Mouse (Mus musculus): ENCODE measurements around the gene Tm7sf3. TPM values are rescaled to one million over a fixed set of nuclear protein-coding genes. Genes with fewer than 3 reads are reported as not detected.

The Tm7sf3 gene
- total and polyA plus RNA-seq, 3 experiments, result 18.3 to 27.1 TPM; not detected in 1

DNA sequence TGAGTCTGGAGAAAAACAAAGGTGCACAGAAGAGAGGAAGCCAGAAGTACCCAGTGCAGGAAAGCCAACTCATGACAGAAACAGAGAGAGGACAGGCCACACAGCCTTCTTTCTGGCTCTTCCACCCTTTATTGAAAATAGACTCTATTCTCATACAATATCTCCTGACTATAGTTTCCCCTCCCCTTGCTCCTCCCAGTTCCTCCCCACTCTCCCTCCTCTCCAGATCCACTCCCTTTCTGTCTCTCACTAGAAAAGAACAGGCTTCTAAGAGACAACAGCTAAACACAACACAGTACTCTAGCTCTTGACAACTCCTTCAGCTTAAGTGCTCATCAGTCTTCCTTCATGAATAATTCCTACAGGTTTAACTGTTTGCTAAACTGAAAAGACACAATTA lies 26.0 kb upstream of the Tm7sf3 start:
- peak overlapping the region; percentile 42; the same call in 1 of the 2 replicates for H3K9ac ChIP-seq (ENCODE audit: control insufficient read depth, low read depth, low read length, poor library complexity, severe bottlenecking)
- no peaks in the 10 kb centered on the region for H3K9me3 ChIP-seq (replicated peaks; ENCODE audit: insufficient read depth, low read length)
- H3K4me3 ChIP-seq (ENCODE audit: control insufficient read depth in 1 of 2, insufficient read depth in 1 of 2, low read depth in 2 of 2, low read length in 2 of 2), result 0 out of 4 replicates have a peak overlapping the region, but pooled peaks of 1 of the 2 experiments have one; percentile 34
- H3K36me3 ChIP-seq (ENCODE audit: control insufficient read depth in 1 of 2, insufficient read depth in 2 of 2, low read length in 2 of 2), result peaks cover 0 to 14% of the 10 kb centered on the region in 2 experiments; a peak in 2 of 4 replicates
- no peaks in the 10 kb centered on the region for H3K79me2 ChIP-seq (ENCODE audit: control insufficient read depth, insufficient read depth, low read length, poor library complexity)
- peaks cover 12 to 13% of the 10 kb centered on the region in 2 experiments for H3K4me1 ChIP-seq (ENCODE audit: control insufficient read depth in 1 of 2, insufficient read depth in 2 of 2, low read length in 2 of 2)
- no peaks in the 10 kb centered on the region for H3K27me3 ChIP-seq (ENCODE audit: control insufficient read depth in 1 of 2, insufficient read depth in 2 of 2, low read length in 2 of 2)
- H3K27ac ChIP-seq (ENCODE audit: control insufficient read depth, low read depth, low read length), result no peak overlapping the region
- peak; percentile 66 for DNase-seq (ENCODE audit: low read depth, low spot score)
- TF ChIP-seq USF2 (IDR thresholded peaks at IDR 0.05; ENCODE audit: borderline replicate concordance in 1 of 2, insufficient read depth in 1 of 2, low read depth in 1 of 2, low read length in 2 of 2), result no peak
- TF ChIP-seq POLR2A (IDR thresholded peaks at IDR 0.05; ENCODE audit: control insufficient read depth in 1 of 2, insufficient read depth in 1 of 2, low read depth in 1 of 2, low read length in 2 of 2, poor library complexity in 1 of 2), result peak in 1 of 2 experiments; percentile 42; a peak in 1 of 4 replicates
- 0 out of 2 replicates have a peak, but pooled peaks have one; percentile 23 for TF ChIP-seq TBP (IDR thresholded peaks at IDR 0.05; ENCODE audit: low read depth, low read length)
- TF ChIP-seq MAFK (IDR thresholded peaks at IDR 0.05; ENCODE audit: borderline replicate concordance, low read depth, low read length), result no peak
- peak in 1 of 2 experiments; percentile 9; a peak in 1 of 4 replicates for TF ChIP-seq EP300 (IDR thresholded peaks at IDR 0.05; ENCODE audit: low read depth in 1 of 2, low read length in 2 of 2)

DNA sequence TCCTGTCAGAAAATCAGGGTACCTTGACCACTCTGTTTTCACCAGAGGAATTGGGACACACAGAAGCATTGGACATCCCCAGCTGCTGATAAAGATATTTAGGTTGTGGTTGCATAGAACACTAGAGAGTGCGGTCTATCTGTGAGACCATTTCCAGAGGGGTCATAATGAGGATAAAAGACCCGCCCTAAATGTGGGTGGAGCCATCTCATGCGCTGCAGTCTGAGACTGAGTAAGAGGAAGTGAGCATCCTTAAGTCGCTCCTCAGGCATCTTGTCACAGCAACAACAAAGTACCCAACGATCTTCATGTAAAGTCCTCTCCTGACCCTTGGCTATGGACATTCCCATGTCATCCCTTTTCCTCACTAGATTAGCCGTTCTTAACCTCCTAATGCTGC lies 24.2 kb upstream of the Tm7sf3 start:
- Histone ChIP-seq H3K9me3 (replicated peaks; ENCODE audit: insufficient read depth, low read length) (no peaks in the 10 kb centered on the region), H3K4me1 (ENCODE audit: control insufficient read depth in 1 of 2, insufficient read depth in 2 of 2, low read length in 2 of 2) (peaks cover 9 to 13% of the 10 kb centered on the region in 2 experiments), H3K27ac (ENCODE audit: control insufficient read depth, low read depth, low read length) (no peak overlapping the region), H3K4me3 (ENCODE audit: control insufficient read depth in 1 of 2, insufficient read depth in 1 of 2, low read depth in 2 of 2, low read length in 2 of 2) (no peak overlapping the region), H3K36me3 (ENCODE audit: control insufficient read depth in 1 of 2, insufficient read depth in 2 of 2, low read length in 2 of 2) (peaks cover 0 to 14% of the 10 kb centered on the region in 2 experiments; a peak in 2 of 4 replicates), H3K79me2 (ENCODE audit: control insufficient read depth, insufficient read depth, low read length, poor library complexity) (no peaks in the 10 kb centered on the region), H3K27me3 (ENCODE audit: control insufficient read depth in 1 of 2, insufficient read depth in 2 of 2, low read length in 2 of 2) (no peaks in the 10 kb centered on the region), H3K9ac (ENCODE audit: control insufficient read depth, low read depth, low read length, poor library complexity, severe bottlenecking) (no peak overlapping the region)
- DNase-seq (ENCODE audit: low read depth, low spot score), result no peak
- TF ChIP-seq ZNF384 (IDR thresholded peaks at IDR 0.05; ENCODE audit: low read depth, low read length) (no peak), ZKSCAN1 (IDR thresholded peaks at IDR 0.05; ENCODE audit: low read depth, low read length) (no peak), GABPA (IDR thresholded peaks at IDR 0.05; ENCODE audit: low read depth, low read length) (no peak), RCOR1 (IDR thresholded peaks at IDR 0.05; ENCODE audit: low read depth, low read length) (no peak), MXI1 (IDR thresholded peaks at IDR 0.05; ENCODE audit: low read depth, low read length) (no peak), UBTF (IDR thresholded peaks at IDR 0.05; ENCODE audit: borderline replicate concordance, insufficient read depth, low read depth, low read length) (no peak), USF2 (IDR thresholded peaks at IDR 0.05; ENCODE audit: borderline replicate concordance in 1 of 2, insufficient read depth in 1 of 2, low read depth in 1 of 2, low read length in 2 of 2) (no peak), POLR2AphosphoS5 (IDR thresholded peaks at IDR 0.05; ENCODE audit: borderline replicate concordance, low read depth, low read length) (no peak), ZMIZ1 (IDR thresholded peaks at IDR 0.05; ENCODE audit: low read depth, low read length) (no peak), POLR2AphosphoS2 (IDR thresholded peaks at IDR 0.05; ENCODE audit: low read length) (no peak), E2F4 (IDR thresholded peaks at IDR 0.05; ENCODE audit: borderline replicate concordance, low read depth, low read length) (no peak), TBP (IDR thresholded peaks at IDR 0.05; ENCODE audit: low read depth, low read length) (no peak), MYC (IDR thresholded peaks at IDR 0.05; ENCODE audit: low read depth, low read length) (no peak), ELF1 (IDR thresholded peaks at IDR 0.05; ENCODE audit: low read depth, low read length) (no peak), SIN3A (IDR thresholded peaks at IDR 0.05; ENCODE audit: low read length) (no peak), ETS1 (IDR thresholded peaks at IDR 0.05; ENCODE audit: low read depth, low read length) (no peak)
